Mouse (Mus musculus) kidney, adult 18-20 months (tissue): ENCODE results near the gene Atp11a.
A peak's percentile ranks its signal among the peaks of the same experiment; 100 is the strongest.

Experiments
- DNase-seq: peaks from one replicate; pipeline ENCODE4 v3.0.0; 2021

The Atp11a gene

DNA sequence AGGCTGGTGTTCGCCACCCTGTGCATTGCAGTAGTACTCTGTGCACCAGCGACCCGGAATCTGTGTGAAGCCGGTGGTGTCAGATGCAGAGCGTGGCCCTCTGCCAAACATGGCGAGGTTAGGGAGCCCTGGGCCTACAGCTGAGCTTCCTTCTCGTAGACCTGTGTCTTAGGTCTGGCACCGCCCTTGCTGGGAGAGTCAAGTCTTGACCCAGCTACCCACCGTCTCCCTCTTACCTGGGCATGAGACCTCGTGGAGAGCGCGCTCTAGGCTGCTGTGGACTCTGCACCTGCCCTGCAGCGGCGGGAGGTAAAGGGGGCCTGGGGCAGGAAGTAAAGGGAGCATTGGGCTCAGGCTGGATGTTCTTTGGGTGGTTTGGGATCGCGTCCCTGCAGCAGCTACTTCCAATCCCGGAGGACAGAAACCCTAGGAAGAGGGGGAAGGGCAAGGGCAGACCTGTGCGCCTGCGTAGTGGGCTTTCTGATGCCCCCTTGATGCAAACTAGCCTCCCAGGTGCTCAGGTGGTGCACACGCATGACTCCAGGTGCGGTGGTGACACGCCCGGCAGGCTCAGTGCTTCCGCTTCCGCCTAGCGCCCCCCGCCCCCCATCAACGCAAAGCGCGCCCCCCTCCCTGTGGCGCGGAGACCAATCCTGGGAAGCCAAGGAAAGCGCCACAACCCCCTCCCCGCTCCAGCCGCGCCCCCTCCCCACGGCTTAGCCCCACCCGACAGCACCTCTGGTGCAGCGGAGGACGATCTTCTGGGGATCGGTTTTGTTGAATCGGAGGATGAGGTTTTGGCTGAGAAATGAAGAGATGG lies 158.6 kb downstream of the Atp11a start:
- DNase-seq = no peak

- DNase-seq = no peak
These were observed 159.5 kb downstream of the Atp11a start for GRCm38 (mm10) chr8:12916156-12916900.

DNA sequence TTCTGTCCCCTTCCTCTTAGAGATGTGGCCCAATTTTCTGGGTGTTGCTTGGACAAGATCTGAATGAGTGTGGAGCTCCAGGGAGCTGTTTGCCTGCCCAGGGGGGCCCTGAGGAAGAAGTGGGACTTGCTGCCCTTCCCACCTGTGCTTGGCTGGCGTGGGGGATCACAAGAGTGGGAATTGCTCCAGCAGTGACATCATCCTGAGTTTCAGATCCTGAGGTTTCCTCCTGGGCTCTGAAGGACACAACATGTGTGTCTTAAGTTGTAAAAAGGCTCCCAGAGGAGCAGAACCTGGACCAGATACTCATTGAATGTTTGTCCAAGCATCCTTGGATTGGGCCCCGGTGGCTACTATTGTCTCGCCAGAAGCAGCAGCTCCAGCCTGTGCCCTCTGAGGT lies 160.2 kb downstream of the Atp11a start:
- DNase-seq = no peak

GRCm38 (mm10) chr8:12917831-12918230 lies 161.0 kb downstream of the Atp11a start:
- peak; percentile 58 for DNase-seq
